Mouse (Mus musculus) retina, adult 2 months (tissue): ENCODE data around the gene Fam102b.

ENCODE experiments used
- DNase-seq: peaks from one replicate; pipeline ENCODE4 v3.0.0-alpha.2; 2012; ENCODE audit warnings: low read depth, low spot score

Gene Fam102b

GRCm38 (mm10) chr3:109010489-109011260, 16.7 kb downstream of the Fam102b start:
- DNase-seq = no peak

- no peak for DNase-seq
These were observed 19.2 kb downstream of the Fam102b start for GRCm38 (mm10) chr3:109008180-109008579.

GRCm38 (mm10) chr3:109005777-109006176, 21.6 kb downstream of the Fam102b start:
- no peak for DNase-seq

- no peak for DNase-seq
These were observed 28.2 kb downstream of the Fam102b start for GRCm38 (mm10) chr3:108999173-108999572.

GRCm38 (mm10) chr3:108997762-108998161, 29.6 kb downstream of the Fam102b start:
- no peak for DNase-seq

- no peak for DNase-seq
These were observed 30.1 kb downstream of the Fam102b start for GRCm38 (mm10) chr3:108997284-108997683.

GRCm38 (mm10) chr3:108995379-108995778, 32.0 kb downstream of the Fam102b start:
- no peak for DNase-seq

GRCm38 (mm10) chr3:108994477-108994876, 32.9 kb downstream of the Fam102b start:
- DNase-seq = no peak

GRCm38 (mm10) chr3:108989971-108990548, 37.3 kb downstream of the Fam102b start:
- DNase-seq = no peak

- no peak for DNase-seq
These were observed 40.3 kb downstream of the Fam102b start for GRCm38 (mm10) chr3:108987009-108987659.

GRCm38 (mm10) chr3:108986534-108986933, 40.9 kb downstream of the Fam102b start:
- DNase-seq = no peak

- DNase-seq = no peak
These were observed 43.4 kb downstream of the Fam102b start for GRCm38 (mm10) chr3:108983989-108984388.

GRCm38 (mm10) chr3:108981946-108982345, 45.5 kb downstream of the Fam102b start:
- no peak for DNase-seq

- DNase-seq = no peak
These were observed 49.9 kb downstream of the Fam102b start for GRCm38 (mm10) chr3:108977340-108978030.

GRCm38 (mm10) chr3:108974920-108975485, 52.4 kb downstream of the Fam102b start:
- no peak for DNase-seq

- no peak for DNase-seq
These were observed 53.3 kb downstream of the Fam102b start for GRCm38 (mm10) chr3:108973980-108974660.

GRCm38 (mm10) chr3:108966051-108966450, 61.4 kb downstream of the Fam102b start:
- DNase-seq = no peak

GRCm38 (mm10) chr3:108964361-108965044, 62.9 kb downstream of the Fam102b start:
- no peak for DNase-seq

GRCm38 (mm10) chr3:108963776-108964175, 63.6 kb downstream of the Fam102b start:
- DNase-seq = no peak

- no peak for DNase-seq
These were observed 64.1 kb downstream of the Fam102b start for GRCm38 (mm10) chr3:108963278-108963677.

GRCm38 (mm10) chr3:108961655-108962054, 65.8 kb downstream of the Fam102b start:
- no peak for DNase-seq
